In genomic region chr13:99541429-99542267, GRCm38 (mm10) we compare ENCODE assay signal across 10 mouse cellular contexts. TPM values are rescaled to one million over a fixed set of nuclear protein-coding genes. Genes with fewer than 3 reads are reported as not detected.
DNase-seq lines count a peak whose midpoint lies in the region; ATAC-seq lines count a peak whose summit lies in the region.
"Had no signal": no experiment of that assay in that cellular context is flagged by ENCODE, and none has a peak within 500 bp of the region (broad histone marks: within the 10 kb centered on the region; RNA-seq: fewer than 3 reads in every experiment).

No protein-coding gene starts in this region.

- H3K4me3 ChIP-seq in heart, embryonic 11.5 days (ENCODE audit: low read depth, low read length) = peak overlapping the region; percentile 10
- no peak overlapping the region for H3K4me3 ChIP-seq in lung, embryonic 16.5 days (ENCODE audit: low read length)
- H3K4me3 ChIP-seq in hindbrain, embryonic 15.5 days = peak overlapping the region; percentile 25
- H3K4me3 ChIP-seq in neural tube, embryonic 12.5 days = no peak overlapping the region
- H3K4me3 ChIP-seq: liver, embryonic 13.5 days had no signal

- peaks cover 16% of the 10 kb centered on the region for H3K4me1 ChIP-seq in heart, embryonic 11.5 days (ENCODE audit: control insufficient read depth, insufficient read depth, low read length)
- H3K4me1 ChIP-seq in lung, embryonic 16.5 days (replicated peaks; ENCODE audit: control insufficient read depth, insufficient read depth, low read length) = peaks cover 9% of the 10 kb centered on the region; the same call in 1 of the 2 replicates
- peaks cover 26% of the 10 kb centered on the region for H3K4me1 ChIP-seq in hindbrain, embryonic 15.5 days (replicated peaks)
- peaks cover 21% of the 10 kb centered on the region for H3K4me1 ChIP-seq in neural tube, embryonic 12.5 days
- H3K4me1 ChIP-seq: liver, embryonic 13.5 days had no signal

- no peaks in the 10 kb centered on the region for H3K9me3 ChIP-seq in heart, embryonic 11.5 days (replicated peaks; ENCODE audit: control insufficient read depth, low read length)
- no peaks in the 10 kb centered on the region for H3K9me3 ChIP-seq in lung, embryonic 16.5 days (ENCODE audit: control insufficient read depth, low read length)
- H3K9me3 ChIP-seq in hindbrain, embryonic 15.5 days = no peaks in the 10 kb centered on the region
- no peaks in the 10 kb centered on the region for H3K9me3 ChIP-seq in neural tube, embryonic 12.5 days
- H3K9me3 ChIP-seq: liver, embryonic 13.5 days had no signal

- H3K9ac ChIP-seq in heart, embryonic 11.5 days (ENCODE audit: low read depth, low read length) = peak overlapping the region; percentile 28; the same call in 1 of the 2 replicates
- H3K9ac ChIP-seq in lung, embryonic 16.5 days (ENCODE audit: low read length) = no peak overlapping the region
- H3K9ac ChIP-seq in hindbrain, embryonic 15.5 days = peak overlapping the region; percentile 25; the same call in 1 of the 2 replicates
- H3K9ac ChIP-seq in neural tube, embryonic 12.5 days = no peak overlapping the region; the same call in 1 of the 2 replicates
- H3K9ac ChIP-seq: liver, embryonic 13.5 days had no signal

- no peaks in the 10 kb centered on the region for H3K36me3 ChIP-seq in heart, embryonic 11.5 days (ENCODE audit: control insufficient read depth, insufficient read depth, low read length)
- H3K36me3 ChIP-seq in lung, embryonic 16.5 days (ENCODE audit: control insufficient read depth, insufficient read depth, low read length) = no peaks in the 10 kb centered on the region
- H3K36me3 ChIP-seq in hindbrain, embryonic 15.5 days = no peaks in the 10 kb centered on the region
- H3K36me3 ChIP-seq in neural tube, embryonic 12.5 days = no peaks in the 10 kb centered on the region
- H3K36me3 ChIP-seq: liver, embryonic 13.5 days had no signal

- no peak overlapping the region for H3K27ac ChIP-seq in heart, embryonic 11.5 days (ENCODE audit: low read depth, low read length)
- no peak overlapping the region for H3K27ac ChIP-seq in lung, embryonic 16.5 days (ENCODE audit: low read length)
- peak overlapping the region; percentile 64 for H3K27ac ChIP-seq in hindbrain, embryonic 15.5 days (replicated peaks)
- no peak overlapping the region for H3K27ac ChIP-seq in neural tube, embryonic 12.5 days
- H3K27ac ChIP-seq: liver, embryonic 13.5 days had no signal

- no peak for DNase-seq in heart, postnatal 4 days
- no peak for DNase-seq in lung, postnatal 36 days
- no peak for DNase-seq in urinary bladder, adult 18-20 months (ENCODE audit: low spot score in 2 of 2)
- no peak for DNase-seq in left cerebral cortex, postnatal 25 days (ENCODE audit: low spot score in 2 of 2)
- DNase-seq: kidney, adult 8-10 months; liver, embryonic 13.5 days had no signal

- ATAC-seq in heart, embryonic 11.5 days (replicated peaks; ENCODE audit: insufficient number of reproducible peaks, low FRiP score, low TSS enrichment) = no peak
- no peak for ATAC-seq in lung, embryonic 16.5 days (ENCODE audit: low read depth)
- peak; percentile 85 for ATAC-seq in hindbrain, embryonic 15.5 days (ENCODE audit: low FRiP score, low read depth)
- ATAC-seq in neural tube, embryonic 12.5 days (ENCODE audit: low FRiP score, low read depth) = peak; percentile 70

- WGBS in heart, embryonic 11.5 days (ENCODE audit: insufficient replicate concordance) = 18% methylated on average over 21 of the region's 21 CpGs
- WGBS in lung, embryonic 16.5 days = 18% methylated on average over 21 of the region's 21 CpGs
- WGBS in hindbrain, embryonic 15.5 days = 23% methylated on average over 21 of the region's 21 CpGs
- WGBS in neural tube, embryonic 12.5 days = 36% methylated on average over 21 of the region's 21 CpGs

- no peaks in the 10 kb centered on the region for H3K27me3 ChIP-seq in heart, embryonic 11.5 days (ENCODE audit: control insufficient read depth, insufficient read depth, low read length)
- H3K27me3 ChIP-seq in lung, embryonic 16.5 days (ENCODE audit: control insufficient read depth, insufficient read depth, low read depth, low read length) = no peaks in the 10 kb centered on the region
- no peaks in the 10 kb centered on the region for H3K27me3 ChIP-seq in hindbrain, embryonic 15.5 days
- no peaks in the 10 kb centered on the region for H3K27me3 ChIP-seq in neural tube, embryonic 12.5 days (replicated peaks)
- H3K27me3 ChIP-seq: liver, embryonic 13.5 days had no signal

- H3K4me2 ChIP-seq in heart, embryonic 11.5 days = peak overlapping the region; percentile 59
- peak overlapping the region; percentile 48 for H3K4me2 ChIP-seq in lung, embryonic 16.5 days (ENCODE audit: low read depth, low read length)
- peak overlapping the region; percentile 51 for H3K4me2 ChIP-seq in hindbrain, embryonic 15.5 days
- peak overlapping the region; percentile 46 for H3K4me2 ChIP-seq in neural tube, embryonic 12.5 days (replicated peaks)
- H3K4me2 ChIP-seq: liver, embryonic 13.5 days had no signal

- intact Hi-C loops in left cerebral cortex, postnatal 25 days (cut with DNase I) = no loop called here

RNA-seq across cellular contexts. Expression of gene Map1b, which starts 25.3 kb away (rescaled TPM):
- 128 and 193 TPM in 2 replicates for polyA plus RNA-seq in heart, embryonic 11.5 days (2014; fragmentation: Nextera tagmentation; extraction: Ambion mirVana)
- total RNA-seq in heart, postnatal 4 days (2021) = 10 to 100 TPM; 48.0 to 57.3 TPM
- polyA plus RNA-seq in lung, embryonic 16.5 days (2015; fragmentation: Nextera tagmentation; extraction: Ambion mirVana) = 65.0 and 67.1 TPM in 2 replicates
- polyA plus RNA-seq in hindbrain, embryonic 15.5 days (2015; fragmentation: Nextera tagmentation; extraction: Ambion mirVana) = 2,014 and 2,064 TPM in 2 replicates
- 1,223 and 1,491 TPM in 2 replicates for polyA plus RNA-seq in neural tube, embryonic 12.5 days (2016; fragmentation: Nextera tagmentation; extraction: Ambion mirVana)
- total RNA-seq in left cerebral cortex, postnatal 25 days (2021) = 100 to 1,000 TPM; 586 to 625 TPM

Comparison
In these comparisons a context has a peak if more than half of its experiments do, and no peak if none do; other contexts are left out.
1. ATAC-seq: peak in hindbrain, embryonic 15.5 days (single experiment) and neural tube, embryonic 12.5 days (single experiment); none in heart, embryonic 11.5 days (single experiment) and lung, embryonic 16.5 days (single experiment).
2. H3K4me3 ChIP-seq: peak in heart, embryonic 11.5 days (single experiment) and hindbrain, embryonic 15.5 days (single experiment); none in lung, embryonic 16.5 days (single experiment) and neural tube, embryonic 12.5 days (single experiment).
3. H3K9ac ChIP-seq: peak in heart, embryonic 11.5 days (single experiment) and hindbrain, embryonic 15.5 days (single experiment); none in lung, embryonic 16.5 days (single experiment) and neural tube, embryonic 12.5 days (single experiment).
4. Peak in every context shown above with its lines, with median percentiles within 50 percentile points of each other: H3K4me2 ChIP-seq.